Mouse (Mus musculus) mature B cell (primary cell): ENCODE results near the gene Macf1.

Experiments used
- in situ Hi-C: fragments of 300-500 bp; cut with MboI; formaldehyde crosslinking; loops from 2 replicates; pipeline ENCODE4 v1.14.3; 2019

Gene Macf1

DNA sequence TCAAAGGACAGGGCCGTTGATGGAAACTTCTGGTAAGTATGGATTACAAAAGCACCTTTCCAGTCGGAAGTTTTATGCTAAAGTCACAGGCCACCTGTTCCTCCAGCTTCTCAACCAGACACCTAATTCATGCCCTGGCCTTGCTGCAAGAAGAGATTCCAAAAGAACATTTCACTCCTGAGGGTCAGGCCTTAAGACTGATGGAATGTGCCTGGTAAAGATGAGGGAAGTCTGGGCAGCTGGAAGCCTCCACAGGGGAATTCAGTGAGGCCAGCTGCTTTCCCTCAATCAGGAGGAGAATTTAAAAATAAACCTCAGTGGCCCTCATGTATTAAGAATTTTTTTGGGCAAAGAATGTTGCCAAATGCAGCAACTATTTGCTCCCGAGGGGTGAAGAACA lies 90.5 kb downstream of the Macf1 start:
- in situ Hi-C loops: no loop called here

DNA sequence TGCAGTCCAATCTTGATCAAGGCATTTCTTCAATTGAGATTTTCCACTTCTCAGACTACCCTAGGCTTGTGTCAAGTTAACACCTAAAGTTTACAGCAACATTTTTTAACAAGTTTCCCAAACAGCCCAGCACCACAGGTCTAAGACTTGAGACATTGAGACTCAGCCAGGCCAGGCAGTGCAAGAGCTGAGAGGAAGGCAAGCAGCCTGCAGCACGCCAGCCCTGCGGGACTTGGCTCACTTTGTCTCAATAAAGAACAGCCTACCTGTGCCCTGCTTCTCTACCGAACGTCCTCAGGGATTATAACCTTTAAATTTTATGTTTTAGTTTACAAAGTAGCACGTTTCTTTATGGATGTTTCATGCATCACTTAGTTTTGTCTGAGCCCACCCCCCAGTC lies 92.1 kb downstream of the Macf1 start:
- in situ Hi-C loops: no loop called here

DNA sequence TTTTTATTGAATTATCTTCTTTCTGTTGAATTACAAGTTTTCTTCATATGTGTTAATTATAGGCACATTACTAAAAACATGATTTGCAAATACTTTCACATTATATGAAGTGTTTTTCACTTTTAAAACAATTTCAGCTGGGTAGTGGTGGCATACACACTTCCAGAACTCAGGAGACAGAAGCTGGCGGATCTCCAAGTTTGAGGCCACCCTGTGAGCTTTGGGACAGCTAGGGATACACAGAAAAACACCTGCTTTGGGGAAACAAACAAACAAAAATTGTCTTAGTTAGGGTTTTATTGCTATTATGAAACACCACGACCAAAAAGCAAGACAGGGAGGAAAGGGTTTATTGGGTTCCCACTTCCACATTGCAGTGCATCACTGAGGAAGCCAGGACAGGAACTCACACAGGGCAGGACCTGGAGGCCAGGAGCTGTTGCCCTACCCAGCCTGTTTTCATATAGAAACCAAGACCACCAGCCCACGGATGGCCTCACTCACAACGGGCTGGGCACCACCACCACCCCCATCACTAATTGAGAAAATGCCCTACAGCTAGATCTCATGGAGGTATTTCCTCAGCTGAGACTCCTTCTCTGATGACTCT lies 93.0 kb downstream of the Macf1 start:
- in situ Hi-C loops: no loop called here

DNA sequence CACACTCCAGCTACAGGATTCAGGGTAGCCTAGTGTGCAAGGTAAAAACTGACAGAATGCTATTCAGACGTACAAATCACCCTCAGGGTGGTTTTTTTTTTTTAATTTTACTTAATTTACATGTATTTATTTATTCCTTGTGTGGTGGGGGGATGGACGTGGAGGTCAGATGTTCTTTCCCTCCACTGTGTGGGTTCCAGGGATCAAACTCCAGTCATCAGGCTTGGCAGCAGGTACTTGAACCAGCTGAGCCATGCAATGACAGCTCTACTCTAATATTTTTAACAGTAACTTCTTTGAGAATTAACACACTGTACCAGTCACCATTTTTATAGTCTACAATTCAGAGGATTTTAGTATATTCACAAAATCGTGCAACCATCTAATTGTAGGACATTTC lies 94.7 kb downstream of the Macf1 start:
- in situ Hi-C loops: loop anchor here (10.0 kb wide), 1 partner anchor 55 kb away; no protein-coding TSS in a partner anchor

DNA sequence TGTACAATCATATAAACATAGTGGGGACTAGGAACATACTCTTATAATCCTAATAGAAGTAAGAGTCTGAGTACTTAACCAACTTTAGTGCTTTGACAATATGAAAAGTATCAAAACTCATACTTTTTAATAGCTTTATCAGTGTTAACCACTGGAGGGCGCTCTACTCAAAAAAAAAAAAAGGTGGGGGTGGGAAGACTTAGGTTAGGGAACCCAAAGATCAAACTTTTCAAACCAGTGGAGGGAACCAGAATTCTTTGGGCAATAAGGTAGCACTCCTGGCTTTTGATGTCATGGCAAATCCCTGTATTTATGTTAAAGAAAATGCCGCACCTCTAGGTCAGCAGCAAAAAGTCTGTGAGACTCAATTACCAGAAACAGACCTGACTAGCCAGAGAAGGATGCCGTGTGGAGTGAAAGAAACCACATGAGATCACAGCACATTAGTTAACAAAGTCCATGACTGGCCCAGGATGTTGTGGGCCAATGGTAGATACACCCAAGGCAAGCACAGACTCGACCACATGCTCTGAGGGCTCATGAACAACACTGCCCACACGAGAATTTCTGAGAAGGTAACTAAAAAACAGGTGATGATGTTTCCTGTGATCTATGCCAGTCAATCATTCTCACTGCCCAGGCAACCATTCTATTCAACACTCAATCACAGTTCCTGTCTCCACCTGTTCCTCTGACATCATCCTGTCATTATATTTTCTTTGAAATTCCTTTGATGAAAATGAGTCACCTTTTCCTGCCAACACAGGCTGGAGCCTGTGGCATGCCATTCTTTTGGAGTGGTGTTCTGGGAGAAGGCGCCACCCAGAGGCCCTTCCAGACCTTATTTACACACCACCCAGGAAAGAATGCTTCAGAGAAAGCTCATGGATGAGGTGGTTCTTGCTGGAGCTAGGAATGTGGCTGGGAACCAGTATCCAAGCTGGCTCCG lies 95.5 kb downstream of the Macf1 start:
- in situ Hi-C loops: loop anchor here (10.0 kb wide), 1 partner anchor 54 kb away; no protein-coding TSS in a partner anchor

DNA sequence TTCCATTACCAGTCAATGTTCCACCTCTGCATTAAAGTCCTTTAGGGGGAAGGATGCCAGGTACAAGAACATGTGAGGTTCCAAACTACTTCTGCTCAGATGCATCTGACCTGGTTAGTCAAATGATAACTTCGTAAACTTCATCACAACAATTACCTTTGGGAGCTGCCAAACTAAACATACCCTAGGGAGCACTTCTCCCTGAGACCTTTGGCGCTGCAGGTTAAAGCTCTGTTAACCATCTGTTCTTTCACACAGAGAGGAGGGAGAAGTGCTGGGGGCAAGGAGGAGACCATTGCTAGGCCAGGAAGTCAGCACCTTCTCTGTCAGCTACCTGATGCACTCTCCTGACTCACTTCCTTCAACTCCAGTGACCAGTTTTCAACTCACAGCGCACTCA lies 96.5 kb downstream of the Macf1 start:
- in situ Hi-C loops: loop anchor here (10.0 kb wide), 1 partner anchor 53 kb away; no protein-coding TSS in a partner anchor

DNA sequence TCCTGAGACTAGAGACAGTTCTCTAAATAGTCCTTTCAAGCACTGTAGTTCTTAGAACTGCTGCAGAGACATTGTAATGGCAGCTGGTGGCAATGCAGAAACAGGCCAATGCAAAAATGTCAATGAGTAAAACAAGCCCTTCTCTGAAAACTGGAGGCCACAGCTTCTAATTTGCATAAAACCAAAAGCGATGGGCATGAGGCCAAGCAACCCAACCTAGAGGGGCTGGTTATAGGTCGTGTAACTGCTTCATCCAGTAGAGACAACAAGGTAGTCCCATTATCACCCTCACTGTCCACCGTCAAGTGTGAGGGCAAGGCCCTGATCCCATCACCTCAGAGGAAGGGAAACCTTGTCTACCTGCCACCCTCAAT lies 99.5 kb downstream of the Macf1 start:
- in situ Hi-C loops: loop anchor here (10.0 kb wide), 1 partner anchor 50 kb away; no protein-coding TSS in a partner anchor

DNA sequence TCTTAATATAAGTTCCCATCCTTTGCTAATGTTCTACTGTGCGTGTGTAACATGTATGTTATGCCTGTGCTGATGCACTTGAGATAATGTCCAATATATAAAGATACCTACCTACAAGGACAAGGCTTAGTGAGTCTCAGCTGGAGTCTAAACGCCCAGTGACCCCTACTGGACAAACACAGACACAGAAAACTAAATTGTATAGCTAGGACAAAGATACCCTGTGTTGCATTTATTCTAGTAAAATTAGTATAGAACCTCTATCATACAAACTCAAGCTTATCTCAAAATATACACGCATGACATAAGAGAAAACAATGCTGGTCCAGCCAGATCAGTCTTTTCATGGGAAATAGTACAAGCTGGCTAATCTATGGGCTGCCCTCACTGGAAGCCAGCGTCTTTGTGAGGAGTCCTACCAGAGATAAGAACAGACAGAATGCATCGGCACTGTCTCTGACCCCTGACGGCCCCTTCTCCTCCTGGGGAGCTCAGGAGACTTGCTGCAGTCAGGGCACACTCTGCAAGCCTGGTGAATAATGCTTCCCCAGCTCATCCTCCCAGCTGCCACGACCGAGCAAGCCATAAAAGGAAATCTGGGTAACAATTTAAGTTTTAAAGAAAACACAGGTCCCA lies 100.0 kb downstream of the Macf1 start:
- in situ Hi-C loops: loop anchor here (10.0 kb wide), 1 partner anchor 49 kb away; no protein-coding TSS in a partner anchor

DNA sequence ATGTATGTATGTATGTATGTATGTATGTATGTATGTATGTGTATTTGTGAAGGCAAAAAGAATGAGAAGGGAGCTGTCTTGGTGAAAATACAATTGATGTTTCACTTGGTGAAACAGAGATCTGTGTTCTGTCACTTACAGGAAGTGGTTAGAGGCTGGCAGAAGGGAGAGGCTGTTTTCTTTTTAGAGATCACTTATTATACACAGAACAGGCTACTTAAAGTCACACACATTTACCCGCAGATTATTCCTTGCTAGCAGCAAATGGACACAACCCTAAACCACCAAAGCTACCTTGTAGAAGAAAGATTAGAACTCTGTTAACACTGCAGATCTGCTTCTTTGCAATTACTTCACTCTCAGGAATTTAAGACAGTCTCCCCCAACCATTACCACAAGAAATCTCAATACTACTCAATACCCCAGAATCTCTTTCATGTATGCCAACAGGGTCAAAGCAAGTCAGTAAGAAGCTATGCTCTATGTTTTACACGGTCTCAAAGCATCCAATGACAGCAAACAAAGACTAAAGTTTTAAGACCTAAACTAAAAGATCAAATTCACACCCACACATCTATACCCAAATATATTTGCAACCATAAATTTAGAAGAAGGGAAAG lies 106.6 kb downstream of the Macf1 start:
- in situ Hi-C loops: no loop called here

DNA sequence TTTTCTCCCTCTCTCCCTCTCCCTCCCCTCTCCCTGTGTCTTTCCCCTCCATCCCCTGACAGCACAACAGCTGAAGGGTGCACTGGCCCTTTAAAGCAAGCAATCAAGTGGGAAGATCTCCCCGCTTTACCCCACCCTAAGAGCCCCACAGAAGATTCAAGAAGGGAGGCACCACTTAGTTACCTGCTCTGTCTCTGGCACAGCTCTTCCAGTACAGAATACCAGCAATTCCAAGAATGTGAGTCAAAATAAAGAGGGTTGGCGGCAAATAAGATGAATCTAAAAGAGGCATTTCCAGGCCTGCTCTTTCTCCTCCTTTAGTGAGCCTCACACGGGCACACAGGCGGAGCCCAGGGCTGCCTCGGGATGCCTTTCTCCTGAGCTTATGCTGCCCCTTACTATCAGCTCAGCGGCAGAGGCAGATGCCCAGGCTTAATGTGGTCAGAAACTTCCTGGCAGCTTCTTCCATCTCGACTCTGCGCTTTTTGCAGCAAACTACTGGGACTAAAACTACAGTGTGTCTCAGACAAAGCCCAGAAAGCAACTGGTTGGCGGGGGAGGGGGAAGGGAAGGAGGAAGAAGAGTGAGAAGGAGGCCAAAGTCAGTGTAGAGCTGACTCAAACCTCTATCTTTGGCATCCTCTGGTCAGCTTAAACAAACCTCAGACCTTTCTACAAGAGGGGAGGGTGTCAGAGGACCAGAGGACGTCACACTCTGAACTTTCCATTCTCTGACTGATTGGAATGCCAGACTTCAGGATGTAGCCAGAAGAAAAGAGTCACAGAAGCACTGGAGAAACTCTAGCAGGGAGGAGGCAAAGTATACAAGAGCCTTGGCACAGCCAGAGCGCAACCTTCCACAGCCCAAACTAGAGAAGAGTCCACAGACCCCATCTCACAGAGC lies 111.5 kb downstream of the Macf1 start:
- in situ Hi-C loops: no loop called here

DNA sequence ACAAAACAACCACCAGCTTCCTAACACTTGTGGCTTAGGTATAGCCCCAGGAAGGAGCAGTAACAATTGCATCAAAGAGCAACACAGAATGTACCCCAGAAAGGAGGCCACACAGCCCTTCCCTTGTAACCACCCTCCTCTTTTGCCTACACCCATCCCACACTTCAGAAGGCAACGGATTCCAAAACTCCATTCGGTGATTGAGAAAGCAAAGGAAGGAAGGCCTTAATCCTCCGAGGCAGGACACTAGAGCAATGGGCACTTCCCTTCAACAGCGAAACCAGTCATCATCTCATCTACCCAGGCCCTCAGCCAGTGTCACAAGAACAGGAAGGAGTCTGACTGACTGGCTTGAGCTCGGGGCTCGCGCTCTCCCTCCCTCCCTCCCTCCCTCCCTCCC lies 112.3 kb downstream of the Macf1 start:
- in situ Hi-C loops: no loop called here

DNA sequence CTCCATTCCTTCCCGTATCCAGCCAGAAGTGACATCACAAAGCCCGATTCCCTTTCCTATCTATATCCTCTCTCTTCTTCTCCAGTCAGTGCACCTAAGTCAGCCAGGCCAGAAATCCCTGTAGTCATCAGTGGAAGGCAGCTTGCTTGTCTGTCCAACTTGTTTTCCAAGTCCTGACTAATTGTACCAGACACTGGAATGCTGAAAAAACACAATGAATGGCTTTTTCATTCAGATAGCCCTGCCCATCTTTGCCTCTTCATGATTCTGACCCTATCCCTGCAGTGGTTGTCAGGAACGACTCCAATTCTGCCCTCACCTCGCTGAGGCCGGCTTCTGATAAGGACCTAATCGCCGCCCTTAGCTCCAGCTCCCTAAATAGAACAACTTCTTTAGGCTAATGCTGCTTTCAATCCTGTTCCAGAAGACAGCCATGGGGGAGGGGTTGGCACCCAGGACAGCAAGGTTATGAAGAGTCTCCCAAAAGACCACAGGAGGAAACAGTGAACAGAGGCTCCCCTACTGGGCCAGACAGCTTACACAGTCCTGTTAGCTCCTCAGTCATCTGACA lies 118.8 kb downstream of the Macf1 start:
- in situ Hi-C loops: no loop called here

DNA sequence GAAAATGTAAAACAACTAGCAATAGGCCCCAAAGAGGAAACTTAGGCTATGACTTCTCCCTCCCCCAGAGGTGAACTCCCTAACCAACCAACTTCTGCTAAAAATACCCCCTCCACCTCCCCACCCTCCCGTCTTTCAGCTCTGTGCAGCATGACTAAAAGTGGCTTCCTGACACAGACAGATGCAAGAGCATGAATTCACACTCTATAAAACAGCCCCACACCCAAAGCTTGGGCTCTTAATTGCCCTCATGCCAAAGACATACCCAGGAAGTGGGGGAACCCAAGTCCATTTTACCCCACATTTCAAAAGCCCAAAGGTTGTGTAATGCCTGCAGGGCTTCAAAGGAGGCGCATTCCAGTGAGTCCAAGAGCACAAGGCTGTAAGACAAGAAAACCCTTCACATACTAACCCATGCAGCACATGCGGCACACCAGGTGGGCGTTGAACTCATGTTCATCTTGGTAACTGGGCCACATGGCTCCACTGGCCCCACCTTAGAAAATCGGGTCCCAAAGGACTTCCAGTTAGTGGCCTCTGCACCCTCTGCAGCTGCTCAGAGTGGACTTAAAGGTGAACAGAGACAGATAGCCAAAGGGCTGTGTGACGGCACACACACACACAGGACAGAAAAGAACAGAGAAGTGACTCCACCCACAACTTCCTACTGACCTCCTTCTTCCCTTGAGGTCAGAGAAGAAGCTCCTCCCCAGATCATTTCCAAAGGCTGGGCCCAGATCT lies 119.9 kb downstream of the Macf1 start:
- in situ Hi-C loops: no loop called here

DNA sequence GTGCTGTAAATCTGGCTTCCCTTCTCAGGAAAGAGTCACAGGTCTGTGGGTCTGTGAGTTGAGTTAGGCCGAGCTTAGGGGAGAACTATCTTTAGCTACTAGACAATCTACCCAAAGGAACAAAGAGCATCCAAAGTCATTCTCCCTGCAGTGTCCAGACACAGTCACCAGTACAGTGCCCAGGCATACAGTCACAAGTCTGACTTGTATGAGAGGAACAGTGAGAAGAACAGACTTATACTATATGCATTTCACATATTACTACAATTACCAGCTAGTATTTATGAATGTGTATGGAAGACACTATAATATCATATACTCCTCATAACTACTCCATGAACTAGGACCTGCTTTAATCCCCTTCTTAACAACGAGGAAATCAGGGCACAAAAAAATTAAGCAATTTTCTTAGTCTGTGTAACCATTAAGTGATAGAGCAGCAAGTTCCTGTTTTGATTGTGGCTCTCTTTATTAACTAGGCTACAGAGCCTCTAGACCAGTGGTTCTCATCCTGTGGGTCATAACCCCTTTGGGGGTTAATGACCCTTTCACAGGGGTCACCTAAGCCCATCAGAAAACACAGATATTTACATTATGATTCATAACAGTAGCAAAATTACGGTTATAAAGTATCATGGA lies 121.9 kb downstream of the Macf1 start:
- in situ Hi-C loops: no loop called here

DNA sequence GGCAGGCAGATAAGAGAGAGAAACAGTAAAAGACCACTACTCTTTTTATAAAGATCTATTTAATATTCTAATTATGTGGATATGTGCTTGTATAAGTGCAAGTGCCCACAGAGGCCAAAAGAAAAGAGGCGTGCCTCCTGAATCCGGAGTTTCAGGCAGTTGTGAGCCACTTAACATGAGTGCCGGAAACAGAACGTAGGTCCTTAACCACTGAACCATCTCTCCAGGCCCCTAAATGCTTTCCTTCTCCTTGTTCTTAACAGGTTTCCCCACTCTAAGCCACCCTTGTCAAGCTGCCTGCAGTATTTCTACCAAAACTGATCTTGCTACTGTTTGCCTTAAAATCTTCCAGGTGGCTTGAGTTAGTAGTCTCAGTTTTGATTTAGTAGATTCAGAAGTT lies 123.3 kb downstream of the Macf1 start:
- in situ Hi-C loops: no loop called here

DNA sequence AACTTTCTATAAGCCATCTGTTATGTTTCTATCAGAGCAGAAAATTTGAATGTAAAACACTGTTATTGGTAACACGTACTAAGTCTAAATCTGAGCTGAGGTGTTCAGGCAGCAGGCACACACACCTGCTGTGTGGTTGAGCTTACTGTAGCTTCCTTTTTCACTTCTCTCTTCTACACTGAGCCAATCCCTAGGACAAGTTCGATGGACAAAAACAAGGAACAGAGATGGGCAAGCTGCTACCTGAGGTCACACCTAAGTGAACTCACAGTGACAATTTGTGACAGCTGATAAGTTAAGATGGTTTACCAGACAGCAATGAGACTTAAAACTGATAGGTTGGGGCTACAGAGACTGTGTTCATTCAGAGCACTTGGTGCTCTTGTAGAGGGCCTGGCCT lies 125.7 kb downstream of the Macf1 start:
- in situ Hi-C loops: no loop called here

DNA sequence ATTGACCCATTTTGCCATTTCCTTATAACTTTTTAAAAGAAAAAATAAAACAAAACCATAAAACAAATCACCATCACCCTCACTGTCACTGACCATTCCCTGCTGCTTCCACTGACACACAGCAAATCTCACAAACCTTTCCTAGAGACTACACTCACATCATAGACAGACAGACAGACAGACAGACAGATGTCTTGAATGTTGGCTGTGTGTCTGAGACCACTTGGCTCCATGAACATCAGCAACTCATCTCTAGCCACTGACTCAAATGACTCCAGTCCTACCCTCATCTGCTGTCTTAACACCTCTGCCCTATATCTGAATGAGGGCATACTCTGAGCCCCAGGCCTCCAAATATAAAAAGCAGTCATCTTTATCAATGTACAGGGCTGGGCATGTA lies 128.9 kb downstream of the Macf1 start:
- in situ Hi-C loops: no loop called here

DNA sequence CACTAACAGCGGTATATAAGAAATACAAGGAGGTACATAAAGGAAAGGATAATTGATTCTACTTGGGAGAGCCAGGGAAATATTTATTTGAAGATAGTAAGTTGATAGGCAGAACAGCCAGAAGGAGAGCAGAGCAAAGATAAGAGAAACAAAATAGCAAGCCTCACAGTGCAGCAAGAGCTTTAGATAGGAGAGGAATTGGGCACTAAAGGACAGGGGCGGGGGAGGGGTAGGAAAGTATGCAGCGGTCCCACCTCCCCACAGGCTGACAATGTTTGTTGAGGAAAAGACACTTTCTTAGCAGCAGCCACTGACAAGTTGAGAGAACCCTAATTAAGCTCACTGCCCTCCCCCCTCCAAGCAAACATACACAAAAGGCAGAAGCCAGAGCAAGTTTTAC lies 131.5 kb downstream of the Macf1 start:
- in situ Hi-C loops: no loop called here

DNA sequence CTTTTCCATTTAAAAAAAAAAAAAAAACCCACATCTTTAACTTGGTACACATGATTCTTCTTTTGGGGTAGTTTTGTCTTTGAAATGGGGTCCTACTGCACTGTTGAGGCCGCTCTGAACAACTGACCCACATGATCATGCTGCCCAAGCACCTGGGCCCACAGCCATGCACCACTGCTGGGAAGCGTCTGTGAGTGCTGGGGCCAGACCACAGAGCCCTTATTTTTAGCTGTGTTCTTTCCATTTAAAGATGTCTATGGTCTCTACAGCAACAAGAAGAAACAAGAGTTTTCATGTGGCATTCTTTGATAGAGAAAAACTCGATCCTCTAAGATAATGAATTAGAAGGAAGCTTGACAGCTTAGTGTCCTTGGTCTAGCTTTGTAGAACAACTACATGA lies 135.8 kb downstream of the Macf1 start:
- in situ Hi-C loops: no loop called here

DNA sequence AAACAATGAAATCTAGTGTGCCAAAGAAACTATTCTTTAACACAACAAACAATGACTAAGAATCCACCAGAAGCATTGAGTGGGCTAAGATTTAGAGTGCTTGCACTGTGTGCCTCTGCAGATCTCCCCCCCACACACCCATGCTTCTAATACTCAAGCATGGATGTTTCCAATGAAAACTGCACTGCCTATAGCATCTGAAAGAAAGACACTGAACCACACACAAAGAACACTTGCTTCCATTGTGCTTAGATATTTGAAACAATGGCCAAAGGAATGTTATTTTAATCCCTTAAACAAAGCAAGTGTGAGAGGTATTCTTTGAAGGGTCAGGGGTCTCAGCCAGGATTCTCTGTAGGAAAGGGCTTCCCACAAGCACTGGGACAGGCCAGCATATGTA lies 140.5 kb downstream of the Macf1 start:
- in situ Hi-C loops: no loop called here
